Mouse (Mus musculus): ENCODE results near the gene Sdhaf4.
A peak's percentile ranks its signal among the peaks of the same experiment; 100 is the strongest.

Sdhaf4 gene

GRCm38 (mm10) chr1:23955539-23955938 lies 49.9 kb downstream of the Sdhaf4 start:
- no peak for DNase-seq (ENCODE audit: low spot score in 2 of 2)

- peak; percentile 19 to 31 for DNase-seq (ENCODE audit: low spot score in 2 of 2)
Observed at GRCm38 (mm10) chr1:23953921-23954320, 51.5 kb downstream of the Sdhaf4 start.

- DNase-seq (ENCODE audit: low spot score in 2 of 2) = no peak
Observed at GRCm38 (mm10) chr1:23948778-23949699, 56.4 kb downstream of the Sdhaf4 start.

- no peak for DNase-seq (ENCODE audit: low spot score in 2 of 2)
Observed at GRCm38 (mm10) chr1:23948290-23948689, 57.2 kb downstream of the Sdhaf4 start.

Data from frontal cortex, postnatal 25 days (tissue).